Mouse (Mus musculus) liver, embryonic 13.5 days (tissue): ENCODE results near the gene Celsr1. TPM values are rescaled to one million over a fixed set of nuclear protein-coding genes. Genes with fewer than 3 reads are reported as not detected.
"Not testable (repeated sequence)": the region's sequence is repeated elsewhere in the genome, so short reads cannot be mapped to it uniquely, and the experiment has no call there.

Experiments used
- ATAC-seq: fragments of 200-750 bp; cut with Nextera tagmentation; 2 replicates; pipeline ENCODE4 v1.8.0; 2017; ENCODE audit warnings: low read depth, mild to moderate bottlenecking, moderate number of reproducible peaks, moderate library complexity
- DNase-seq: peaks from one replicate; pipeline ENCODE4 v3.0.0; 2022
- H3K27ac ChIP-seq: fragments of 300-500 bp; sonication (generic); 2 replicates; pipeline ENCODE4 v1.5.1; 2015; ENCODE audit warnings: moderate library complexity, mild to moderate bottlenecking, inconsistent platforms
- H3K27me3 ChIP-seq: fragments of 300-500 bp; sonication (generic); 2 replicates; pipeline ENCODE4 v1.6.1; 2015; ENCODE audit warnings: mild to moderate bottlenecking, inconsistent platforms
- H3K36me3 ChIP-seq: fragments of 300-500 bp; sonication (generic); 2 replicates; pipeline ENCODE4 v1.6.1; 2015; ENCODE audit warnings: mild to moderate bottlenecking, inconsistent platforms
- H3K4me1 ChIP-seq: fragments of 300-500 bp; sonication (generic); replicated peaks from 2 replicates; pipeline ENCODE4 v1.6.1; 2015; ENCODE audit warnings: inconsistent platforms
- H3K4me2 ChIP-seq: fragments of 300-500 bp; sonication (generic); 2 replicates; pipeline ENCODE4 v1.6.1; 2015; ENCODE audit warnings: inconsistent platforms, mild to moderate bottlenecking, moderate library complexity
- H3K4me3 ChIP-seq: fragments of 300-500 bp; sonication (generic); replicated peaks from 2 replicates; pipeline ENCODE4 v1.5.1; 2015; ENCODE audit warnings: mild to moderate bottlenecking, inconsistent platforms
- H3K9ac ChIP-seq: fragments of 300-500 bp; sonication (generic); 2 replicates; pipeline ENCODE4 v1.6.1; 2015; ENCODE audit warnings: mild to moderate bottlenecking, inconsistent platforms
- H3K9me3 ChIP-seq: fragments of 300-500 bp; sonication (generic); replicated peaks from 2 replicates; pipeline ENCODE4 v1.6.1; 2016; ENCODE audit warnings: inconsistent platforms
- WGBS: fragments of 180-500 bp; shearing (Covaris S2); methylation state at CpG from one replicate; pipeline ENCODE4 v1.1.7; 2015; ENCODE audit not compliant: insufficient replicate concordance; 5-methylcytosine and 5-hydroxymethylcytosine counted together
- polyA plus RNA-seq: library from polyadenylated mRNA; unstranded; fragments of >200 nt; fragmentation: Nextera tagmentation; extraction: Ambion mirVana; gene quantifications from 2 replicates; pipeline ENCODE4 v1.2.1, GENCODE M21; 2015

Gene Celsr1
- polyA plus RNA-seq, 1 experiment from 2014 or later: 0.20 TPM

- H3K27ac ChIP-seq: peak overlapping the region; percentile 68; the same call in 1 of the 2 replicates
- peak overlapping the region; percentile 41 for H3K9ac ChIP-seq
- H3K27me3 ChIP-seq, DNase-seq, H3K4me2 ChIP-seq, H3K9me3 ChIP-seq, H3K36me3 ChIP-seq, H3K4me3 ChIP-seq, ATAC-seq: not testable (repeated sequence)
- WGBS: 54% methylated on average over 3 of the region's 3 CpGs
- peaks cover 90% of the 10 kb centered on the region for H3K4me1 ChIP-seq
Measured at GRCm38 (mm10) chr15:86054861-86055260, 21.3 kb upstream of the Celsr1 start.

GRCm38 (mm10) chr15:86053890-86054536 lies 20.4 kb upstream of the Celsr1 start:
- Histone ChIP-seq H3K9ac (peak overlapping the region; percentile 41; the same call in 1 of the 2 replicates), H3K27ac (peak overlapping the region; percentile 68), H3K9me3 (peaks cover 4% of the 10 kb centered on the region; the same call in 1 of the 2 replicates), H3K4me3 (no peak overlapping the region), H3K27me3 (no peaks in the 10 kb centered on the region), H3K4me1 (peaks cover 82% of the 10 kb centered on the region), H3K36me3 (no peaks in the 10 kb centered on the region), H3K4me2 (no peak overlapping the region)
- peak; percentile 69 for DNase-seq
- ATAC-seq: no peak
- 31% methylated on average over 2 of the region's 2 CpGs for WGBS

GRCm38 (mm10) chr15:86051878-86052478 lies 18.4 kb upstream of the Celsr1 start:
- H3K4me3 ChIP-seq: peak overlapping the region; percentile 33; the same call in 1 of the 2 replicates
- no peaks in the 10 kb centered on the region for H3K36me3 ChIP-seq
- H3K4me2 ChIP-seq: peak overlapping the region; percentile 60
- peak overlapping the region; percentile 86 for H3K27ac ChIP-seq
- H3K9me3 ChIP-seq: peaks cover 4% of the 10 kb centered on the region; the same call in 1 of the 2 replicates
- peaks cover 66% of the 10 kb centered on the region for H3K4me1 ChIP-seq
- ATAC-seq: no peak
- peak overlapping the region; percentile 64 for H3K9ac ChIP-seq
- H3K27me3 ChIP-seq: no peaks in the 10 kb centered on the region
- 46% methylated on average over 6 of the region's 6 CpGs for WGBS
- DNase-seq: no peak

GRCm38 (mm10) chr15:86051152-86051551 lies 17.6 kb upstream of the Celsr1 start:
- H3K4me1 ChIP-seq: peaks cover 57% of the 10 kb centered on the region
- whole genome bisulfite sequencing: 12% methylated on average over 10 of the region's 10 CpGs
- DNase-seq: peak; percentile 58
- H3K36me3 ChIP-seq: no peaks in the 10 kb centered on the region
- no peaks in the 10 kb centered on the region for H3K9me3 ChIP-seq
- peak overlapping the region; percentile 60 for H3K4me2 ChIP-seq
- peak overlapping the region; percentile 33 for H3K4me3 ChIP-seq
- H3K27me3 ChIP-seq: no peaks in the 10 kb centered on the region
- H3K9ac ChIP-seq: peak overlapping the region; percentile 64
- peak; percentile 88 for ATAC-seq
- peak overlapping the region; percentile 86 for H3K27ac ChIP-seq

GRCm38 (mm10) chr15:86050170-86050743 lies 16.7 kb upstream of the Celsr1 start:
- Histone ChIP-seq H3K36me3 (no peaks in the 10 kb centered on the region), H3K4me3 (peak overlapping the region; percentile 33), H3K9ac (no peak overlapping the region), H3K9me3 (no peaks in the 10 kb centered on the region), H3K27ac (peak overlapping the region; percentile 86), H3K4me1 (peaks cover 48% of the 10 kb centered on the region), H3K4me2 (peak overlapping the region; percentile 60), H3K27me3 (no peaks in the 10 kb centered on the region)
- 52% methylated on average over 4 of the region's 4 CpGs for WGBS
- no peak for DNase-seq
- ATAC-seq: peak; percentile 14

- Histone ChIP-seq H3K27me3 (no peaks in the 10 kb centered on the region), H3K27ac (peak overlapping the region; percentile 86), H3K4me1 (peaks cover 42% of the 10 kb centered on the region), H3K4me3 (no peak overlapping the region), H3K9me3 (no peaks in the 10 kb centered on the region), H3K9ac (no peak overlapping the region), H3K36me3 (no peaks in the 10 kb centered on the region), H3K4me2 (no peak overlapping the region)
- ATAC-seq: no peak
- WGBS: 71% methylated on average over 3 of the region's 3 CpGs
- no peak for DNase-seq
Measured at GRCm38 (mm10) chr15:86049510-86049909, 15.9 kb upstream of the Celsr1 start.

- 18% methylated on average over 4 of the region's 4 CpGs for WGBS
- Histone ChIP-seq H3K36me3 (no peaks in the 10 kb centered on the region), H3K4me2 (no peak overlapping the region), H3K4me3 (no peak overlapping the region), H3K9ac (no peak overlapping the region), H3K9me3 (no peaks in the 10 kb centered on the region), H3K27ac (no peak overlapping the region), H3K4me1 (no peaks in the 10 kb centered on the region), H3K27me3 (peaks cover 49% of the 10 kb centered on the region)
- ATAC-seq (peak; percentile 34; the same call in 1 of the 2 replicates), DNase-seq (no peak)
Measured at GRCm38 (mm10) chr15:86042364-86042763, 8.8 kb upstream of the Celsr1 start.

GRCm38 (mm10) chr15:86041421-86041820 lies 7.8 kb upstream of the Celsr1 start:
- Histone ChIP-seq H3K4me3 (no peak overlapping the region), H3K9ac (no peak overlapping the region), H3K36me3 (no peaks in the 10 kb centered on the region), H3K27me3 (peaks cover 51% of the 10 kb centered on the region), H3K27ac (no peak overlapping the region), H3K4me1 (no peaks in the 10 kb centered on the region), H3K4me2 (no peak overlapping the region), H3K9me3 (no peaks in the 10 kb centered on the region)
- DNase-seq (no peak), ATAC-seq (no peak)
- 65% methylated on average over 5 of the region's 5 CpGs for whole genome bisulfite sequencing

GRCm38 (mm10) chr15:86038802-86039201 lies 5.2 kb upstream of the Celsr1 start:
- Histone ChIP-seq H3K4me2 (no peak overlapping the region), H3K4me1 (peaks cover 11% of the 10 kb centered on the region), H3K9me3 (no peaks in the 10 kb centered on the region), H3K27ac (no peak overlapping the region), H3K36me3 (no peaks in the 10 kb centered on the region), H3K4me3 (no peak overlapping the region), H3K27me3 (peaks cover 75% of the 10 kb centered on the region), H3K9ac (no peak overlapping the region)
- peak; percentile 54 for DNase-seq
- 0% methylated on average over 2 of the region's 2 CpGs for WGBS
- peak; percentile 65 for ATAC-seq

GRCm38 (mm10) chr15:86035913-86036312 lies 2.3 kb upstream of the Celsr1 start:
- Histone ChIP-seq H3K36me3 (no peaks in the 10 kb centered on the region), H3K9ac (no peak overlapping the region), H3K4me1 (peaks cover 22% of the 10 kb centered on the region), H3K27me3 (peaks cover 88% of the 10 kb centered on the region), H3K4me3 (no peak overlapping the region), H3K9me3 (0 out of 2 replicates have a peak, but pooled peaks cover 4% of the 10 kb centered on the region), H3K27ac (no peak overlapping the region), H3K4me2 (no peak overlapping the region)
- DNase-seq (no peak), ATAC-seq (no peak)
- WGBS: 66% methylated on average over 3 of the region's 3 CpGs

- peak overlapping the region; percentile 67 for H3K4me2 ChIP-seq
- peaks cover 87% of the 10 kb centered on the region for H3K27me3 ChIP-seq
- no peak overlapping the region for H3K9ac ChIP-seq
- H3K4me1 ChIP-seq: peaks cover 22% of the 10 kb centered on the region
- no peak overlapping the region for H3K27ac ChIP-seq
- DNase-seq (no peak), ATAC-seq (no peak)
- no peaks in the 10 kb centered on the region for H3K36me3 ChIP-seq
- WGBS: 18% methylated on average over 12 of the region's 12 CpGs
- H3K9me3 ChIP-seq: 0 out of 2 replicates have a peak, but pooled peaks cover 4% of the 10 kb centered on the region
- peak overlapping the region; percentile 51; the same call in 1 of the 2 replicates for H3K4me3 ChIP-seq
Measured at GRCm38 (mm10) chr15:86034781-86035360, 1.3 kb upstream of the Celsr1 start.
